Mouse (Mus musculus): ENCODE results near the gene Spred1. TPM values are rescaled to one million over a fixed set of nuclear protein-coding genes. Genes with fewer than 3 reads are reported as not detected.

Gene Spred1
- polyA plus RNA-seq (2012; rRNA removed), result 1.8 and 2.5 TPM in 2 replicates

DNA sequence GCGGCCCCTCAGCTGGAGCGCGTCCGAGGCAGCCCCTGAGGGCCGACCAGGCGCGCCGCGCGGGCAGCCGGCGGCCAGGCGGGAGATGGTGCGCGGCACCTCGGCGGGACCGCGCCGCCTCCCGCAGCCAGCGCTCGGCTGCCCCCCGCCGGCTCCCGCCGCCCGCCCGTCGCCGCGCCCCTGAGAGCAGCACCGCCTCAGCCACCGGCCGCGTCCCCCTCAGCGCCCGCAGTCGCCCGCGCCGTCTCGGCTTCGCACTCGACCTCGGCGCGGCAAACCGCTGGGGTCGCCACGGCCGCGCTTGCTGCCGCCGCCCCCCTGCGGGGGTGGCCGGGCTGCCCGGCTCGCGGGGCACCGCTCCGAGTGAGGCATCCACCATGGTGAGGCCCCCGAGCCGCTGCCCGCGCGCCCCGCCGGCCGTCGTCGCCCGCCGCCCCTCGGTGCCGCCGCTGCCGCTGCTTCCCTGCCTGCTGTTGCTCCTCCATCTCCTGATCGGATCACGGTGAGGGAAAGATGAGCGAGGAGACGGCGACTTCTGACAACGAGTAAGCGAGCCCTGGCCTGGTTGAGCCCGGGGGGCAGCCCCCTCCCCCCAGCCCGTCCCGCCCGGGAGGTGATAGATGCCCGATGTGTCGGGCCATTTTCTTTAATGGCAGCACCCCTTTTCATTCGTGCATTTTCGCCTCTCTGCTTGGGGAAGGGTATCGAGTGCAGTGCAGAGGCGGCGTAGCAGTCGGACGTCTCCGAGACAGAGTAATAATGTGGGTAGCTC lies at the start of gene Spred1:
Gene Spred1, plus strand, starts transcription at position 163 of the 772 bp plus-strand sequence.
- WGBS, result under 1% methylated on average over 98 of the region's 99 CpGs
- DNase-seq (ENCODE audit: low read depth, low spot score), result no peak

DNA sequence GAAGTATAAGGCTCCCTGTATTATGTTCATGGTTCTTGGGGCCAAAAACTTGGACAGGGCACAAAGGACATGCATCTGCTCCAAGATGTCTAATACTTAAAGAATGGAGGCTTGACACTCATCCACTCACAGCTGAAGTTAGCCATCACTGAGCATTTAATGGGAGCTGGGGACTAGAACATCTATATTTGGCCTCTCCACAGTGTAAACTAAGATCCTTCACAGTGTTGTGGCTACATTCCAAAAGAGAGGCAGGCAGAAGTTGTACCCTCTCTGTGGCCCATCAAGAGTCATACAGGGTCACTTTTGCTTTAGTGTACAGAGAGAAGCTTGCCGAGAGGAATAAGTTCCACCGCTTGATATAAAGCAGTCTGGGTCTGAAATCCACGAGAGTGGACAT lies 49.6 kb upstream of the Spred1 start:
- WGBS, result 85% methylated on average over 3 of the region's 3 CpGs
- DNase-seq (ENCODE audit: low read depth, low spot score), result no peak

DNA sequence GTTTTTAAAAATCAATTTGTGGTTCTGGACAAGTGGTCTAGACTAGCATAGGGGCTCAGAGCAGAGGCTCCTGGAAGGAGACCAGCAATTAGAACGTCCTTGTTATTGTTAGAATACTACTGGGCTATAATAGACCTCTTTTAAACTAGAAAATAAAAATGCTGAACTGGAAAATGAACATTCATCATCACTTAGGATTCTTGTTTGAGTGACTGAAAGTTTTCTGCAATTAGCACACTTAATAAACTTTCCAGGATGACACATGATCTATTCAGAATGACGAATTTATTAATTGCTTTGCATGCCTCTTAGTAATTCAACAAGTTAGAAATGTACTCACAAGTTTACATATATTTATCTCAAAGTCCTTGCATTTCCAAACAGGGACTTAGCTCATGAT lies 42.5 kb upstream of the Spred1 start:
- no peak for DNase-seq (ENCODE audit: low read depth, low spot score)
- 58% methylated on average over 2 of the region's 2 CpGs for WGBS

DNA sequence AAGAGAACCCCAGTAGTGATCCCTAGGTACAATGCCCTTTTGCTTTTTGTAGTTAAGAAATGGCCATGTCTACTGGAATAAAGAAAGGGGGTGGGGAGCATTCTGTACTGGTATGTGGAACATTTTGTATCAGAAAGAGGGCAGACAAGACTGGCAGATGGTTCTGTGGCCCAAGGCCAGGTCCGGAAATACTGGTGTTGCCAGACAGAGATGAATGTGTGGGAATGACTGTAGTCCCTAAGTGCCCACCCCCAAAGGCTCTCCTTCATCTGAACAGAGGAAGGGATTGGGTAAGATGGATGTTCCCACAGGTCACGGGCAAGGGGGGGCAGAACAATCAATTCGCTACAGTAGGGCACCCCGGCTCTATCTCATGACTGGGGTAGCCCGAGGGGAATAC lies 41.6 kb upstream of the Spred1 start:
- no peak for DNase-seq (ENCODE audit: low read depth, low spot score)
- WGBS, result 88% methylated on average over 5 of the region's 5 CpGs

DNA sequence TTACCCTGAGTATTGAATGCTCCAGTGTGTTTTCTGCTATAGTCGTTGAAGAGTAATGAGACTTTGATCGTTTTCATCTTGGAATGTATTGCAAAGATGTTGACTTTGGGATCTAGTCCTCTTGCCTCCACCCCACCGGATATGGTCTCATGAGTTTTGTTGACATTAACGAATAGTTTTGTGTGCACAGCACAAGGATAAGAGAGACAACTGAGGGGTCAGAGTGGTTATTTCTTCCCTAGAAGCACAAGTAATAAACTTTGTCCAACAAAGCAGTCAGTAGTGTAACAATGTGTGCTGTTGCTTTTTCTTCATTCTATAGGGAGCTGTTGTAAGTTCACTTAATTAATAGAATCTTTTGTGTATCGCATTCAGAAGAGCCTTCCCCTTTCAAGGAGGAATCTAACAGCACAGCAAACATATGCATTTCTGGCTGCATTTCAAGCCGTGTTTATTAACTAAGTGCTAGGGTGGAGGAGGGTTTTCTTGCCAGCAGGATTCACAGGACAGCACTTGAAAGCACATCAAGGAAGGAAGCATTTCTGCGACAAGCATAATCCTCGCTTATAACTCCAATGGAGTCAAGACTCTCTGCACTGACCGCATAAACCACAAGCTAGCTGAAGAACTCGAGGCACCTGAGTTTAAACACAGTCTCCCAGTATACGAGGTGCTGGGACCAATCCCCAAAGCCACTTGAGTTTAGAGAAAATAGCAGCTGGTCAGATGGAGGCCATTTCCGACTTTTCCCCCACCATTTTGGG lies 35.0 kb upstream of the Spred1 start:
- WGBS, result 21% methylated on average over 12 of the region's 12 CpGs
- no peak for DNase-seq (ENCODE audit: low read depth, low spot score)

DNA sequence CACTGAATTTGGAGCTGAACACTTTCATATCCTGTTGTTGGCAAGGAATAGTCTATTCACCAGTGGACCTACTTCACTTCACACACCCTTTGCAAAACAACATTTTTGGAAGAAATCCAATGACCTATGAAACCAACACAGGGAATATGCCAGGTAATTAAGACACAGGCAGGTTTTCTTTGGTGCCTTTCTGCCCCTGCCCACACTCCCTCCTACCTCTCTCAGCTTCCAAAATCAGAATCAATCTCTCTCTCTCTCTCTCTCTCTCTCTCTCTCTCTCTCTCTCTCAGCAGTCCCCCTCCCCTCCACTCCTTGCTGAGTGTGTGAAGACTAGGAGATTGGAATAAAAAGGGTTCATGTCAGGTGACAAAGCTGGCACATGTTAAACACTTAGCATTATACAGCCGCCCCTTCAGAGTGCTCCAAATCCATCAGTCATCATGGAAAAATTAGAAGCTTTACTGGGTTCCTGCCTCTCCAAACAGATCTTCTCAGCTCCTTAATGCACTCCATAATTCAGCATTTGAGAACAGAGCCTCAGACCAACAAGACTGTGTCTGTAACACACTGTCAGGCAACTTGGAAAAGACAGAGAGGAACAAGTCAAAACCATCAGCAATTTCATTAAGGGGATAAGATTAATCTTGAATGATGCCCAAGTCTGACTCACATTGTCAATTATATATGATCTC lies 34.3 kb upstream of the Spred1 start:
- no peak for DNase-seq (ENCODE audit: low read depth, low spot score)
- WGBS, result 28% methylated on average over 1 of the region's 1 CpGs

DNA sequence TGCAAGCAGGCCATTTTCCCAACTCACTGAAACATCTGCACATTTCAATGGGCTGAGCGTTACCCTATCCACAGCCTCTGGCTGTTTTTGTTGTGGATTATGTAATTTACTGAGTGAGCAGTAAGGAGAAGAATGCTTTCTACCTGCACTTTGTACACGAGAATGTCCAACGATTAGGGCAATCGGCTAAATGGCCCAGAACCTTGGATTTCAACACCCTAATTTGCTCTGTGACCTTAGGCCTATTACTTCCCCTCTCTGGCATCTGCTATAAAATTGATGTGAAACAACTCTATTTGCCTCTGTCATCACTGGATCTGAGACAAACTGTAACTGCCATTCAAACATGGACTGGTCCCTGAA lies 33.7 kb upstream of the Spred1 start:
- no peak for DNase-seq (ENCODE audit: low read depth, low spot score)
- 21% methylated on average over 4 of the region's 4 CpGs for WGBS

DNA sequence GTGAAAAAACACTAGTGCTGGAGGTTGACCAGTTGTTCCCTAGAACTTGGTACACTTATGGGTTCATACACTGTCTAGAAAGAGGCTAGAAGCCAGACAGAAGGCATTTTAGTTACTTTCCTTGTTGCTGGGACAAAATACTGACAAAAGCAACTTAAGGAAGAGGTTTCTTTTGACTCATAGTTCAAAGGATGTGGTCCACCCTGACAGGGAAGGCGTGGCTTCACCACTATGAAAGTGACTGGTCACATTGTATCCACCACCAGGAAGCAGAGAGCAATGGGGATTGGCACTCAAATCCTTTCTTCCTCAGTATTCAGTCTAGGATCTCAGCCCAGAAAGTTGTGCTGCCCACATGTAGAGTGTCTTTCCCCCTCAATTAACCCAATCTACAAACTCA lies 31.7 kb upstream of the Spred1 start:
- WGBS, result 51% methylated on average over 1 of the region's 1 CpGs

DNA sequence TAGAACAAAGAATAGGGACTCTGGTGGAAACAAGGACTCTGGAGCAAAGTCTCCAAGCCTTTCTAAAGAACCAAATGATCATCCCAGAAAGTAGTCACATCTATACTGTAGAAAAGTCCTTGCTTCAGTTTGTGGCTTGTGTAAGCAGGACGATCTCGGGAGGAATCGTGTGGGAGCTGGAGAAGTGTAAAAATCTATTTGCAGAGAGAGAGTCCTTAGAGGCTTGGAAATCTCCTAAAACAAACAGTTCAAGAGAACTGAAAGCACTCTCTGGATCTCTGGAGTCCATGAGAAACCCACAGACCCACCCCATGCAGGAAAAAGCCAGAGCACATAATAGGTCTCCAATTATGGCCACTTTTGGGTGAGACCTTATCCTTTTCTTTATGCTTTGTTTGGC lies 31.1 kb upstream of the Spred1 start:
- WGBS, result 76% methylated on average over 3 of the region's 3 CpGs
- no peak for DNase-seq (ENCODE audit: low read depth, low spot score)

More for the DNA sequence above, 31.7 kb upstream of the Spred1 start:
- no peak for DNase-seq (ENCODE audit: low read depth, low spot score)

DNA sequence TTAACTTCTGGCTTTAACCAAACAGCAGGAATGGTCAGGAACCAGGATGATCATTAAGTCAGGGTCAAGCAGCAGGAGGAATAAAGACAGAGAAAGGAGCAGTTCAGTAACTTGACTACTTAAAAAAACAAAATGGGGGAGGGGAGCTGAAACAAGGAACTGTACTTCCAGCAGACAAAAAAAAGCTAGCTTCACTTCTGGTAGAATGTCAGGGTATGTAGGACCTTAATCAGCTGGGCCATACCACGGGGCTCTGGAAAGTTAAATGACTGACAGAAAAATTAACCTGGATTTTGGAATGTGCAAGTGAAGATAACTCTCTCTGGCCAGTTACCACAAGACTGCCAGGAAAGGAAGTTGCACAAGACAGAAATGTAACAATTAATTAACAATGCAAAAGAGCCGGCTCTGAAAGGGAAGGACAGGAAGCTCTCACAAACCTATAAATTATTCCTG lies 28.2 kb upstream of the Spred1 start:
- DNase-seq (ENCODE audit: low read depth, low spot score), result no peak
- WGBS, result 52% methylated on average over 2 of the region's 2 CpGs

DNA sequence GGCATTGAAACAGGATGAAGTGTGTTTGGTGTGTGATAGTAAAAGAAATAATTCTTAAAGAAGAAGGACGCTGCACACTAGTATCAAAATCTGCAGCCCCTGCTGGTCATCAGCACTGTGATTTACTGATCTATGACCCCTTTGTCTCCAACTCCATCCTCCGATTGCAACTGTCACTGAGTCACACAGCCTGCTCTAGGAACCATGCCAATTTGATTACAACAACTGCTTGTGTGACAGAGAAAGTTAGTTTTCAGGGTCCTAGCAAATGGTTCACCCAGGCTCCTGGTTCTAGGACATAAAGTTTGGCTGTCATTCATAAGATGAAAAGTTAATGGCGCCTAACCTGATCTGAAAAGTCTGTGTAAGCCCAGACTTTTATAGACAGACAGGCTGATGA lies 25.7 kb upstream of the Spred1 start:
- 59% methylated on average over 3 of the region's 3 CpGs for WGBS
- no peak for DNase-seq (ENCODE audit: low read depth, low spot score)

DNA sequence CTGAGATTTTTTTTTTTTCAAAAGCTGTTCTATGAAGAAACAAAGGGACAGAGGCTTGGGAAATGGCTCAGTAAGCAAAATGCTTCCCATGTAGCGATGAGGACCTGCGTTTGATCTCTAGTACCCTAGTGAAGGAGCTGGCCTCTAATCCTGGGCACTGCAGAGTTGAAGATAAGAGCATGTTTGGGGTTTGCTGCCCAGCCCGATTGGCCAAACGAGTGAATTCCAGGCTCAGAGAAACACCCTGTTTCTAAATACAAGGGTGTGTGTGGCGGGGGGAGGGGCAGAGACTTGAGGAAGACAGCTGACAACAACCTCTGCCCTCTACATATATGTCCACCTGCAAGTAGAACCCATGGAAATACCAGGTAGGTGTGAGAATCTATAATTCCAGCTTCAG lies 23.9 kb upstream of the Spred1 start:
- no peak for DNase-seq (ENCODE audit: low read depth, low spot score)
- WGBS, result 46% methylated on average over 5 of the region's 5 CpGs

DNA sequence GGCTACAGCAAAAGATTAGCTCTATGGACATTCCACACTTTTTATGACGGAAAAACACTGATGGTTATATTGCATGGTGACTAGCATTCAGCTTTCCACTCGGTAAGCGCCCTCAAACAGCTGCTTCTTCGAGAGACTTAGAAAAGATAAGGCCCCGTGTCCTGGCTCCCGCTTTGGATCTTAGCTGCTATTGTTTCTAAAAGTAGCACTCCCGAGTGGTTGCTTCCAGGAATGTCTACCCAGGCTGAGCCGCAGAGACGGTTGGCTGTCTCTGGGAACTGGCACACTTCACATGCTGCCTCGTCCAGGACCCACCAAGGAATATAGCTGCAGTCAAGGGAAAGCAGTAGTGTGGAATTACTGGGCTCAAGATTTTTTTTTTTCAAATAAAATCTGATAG lies 21.9 kb upstream of the Spred1 start:
- DNase-seq (ENCODE audit: low read depth, low spot score), result no peak
- WGBS, result 36% methylated on average over 10 of the region's 10 CpGs

DNA sequence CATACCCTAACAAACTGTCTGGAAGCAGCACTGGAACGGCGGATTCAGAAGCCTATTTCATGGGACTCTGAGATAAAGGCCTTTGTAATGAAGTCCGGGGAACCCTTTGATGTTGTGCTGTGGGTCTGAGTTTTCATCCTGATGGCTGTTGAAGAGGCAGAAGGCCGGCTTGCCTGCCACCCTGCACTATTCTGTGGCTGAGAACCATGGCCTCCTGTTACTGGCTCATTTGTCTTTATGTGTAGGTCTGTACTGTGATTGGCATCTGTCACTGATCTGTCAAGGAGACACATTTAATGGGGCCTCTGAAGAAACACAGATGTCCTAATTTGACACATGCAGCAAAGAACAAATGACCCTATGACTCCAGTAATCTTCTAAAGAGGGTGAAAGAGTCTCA lies 17.7 kb upstream of the Spred1 start:
- no peak for DNase-seq (ENCODE audit: low read depth, low spot score)
- 75% methylated on average over 4 of the region's 4 CpGs for WGBS

DNA sequence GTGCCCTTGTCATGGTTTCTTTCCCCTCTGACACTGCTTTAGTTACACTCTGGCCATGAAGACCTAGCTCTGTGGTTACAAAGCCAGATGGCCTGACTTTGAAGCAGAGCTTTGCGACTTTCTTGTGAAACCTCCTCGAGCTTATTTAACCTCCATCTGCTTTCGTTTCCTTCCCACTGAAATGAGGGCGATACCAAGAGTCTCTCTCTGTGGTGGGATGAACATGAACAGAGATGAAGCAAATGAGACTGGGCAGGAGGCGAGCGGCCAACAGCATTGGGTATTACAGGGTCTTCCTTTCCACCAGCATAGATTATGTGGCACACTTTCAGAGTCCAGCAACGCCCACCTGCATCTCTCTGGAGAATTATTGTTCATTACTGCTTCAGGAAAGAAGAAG lies 15.8 kb upstream of the Spred1 start:
- DNase-seq (ENCODE audit: low read depth, low spot score), result no peak
- WGBS, result 69% methylated on average over 7 of the region's 7 CpGs

DNA sequence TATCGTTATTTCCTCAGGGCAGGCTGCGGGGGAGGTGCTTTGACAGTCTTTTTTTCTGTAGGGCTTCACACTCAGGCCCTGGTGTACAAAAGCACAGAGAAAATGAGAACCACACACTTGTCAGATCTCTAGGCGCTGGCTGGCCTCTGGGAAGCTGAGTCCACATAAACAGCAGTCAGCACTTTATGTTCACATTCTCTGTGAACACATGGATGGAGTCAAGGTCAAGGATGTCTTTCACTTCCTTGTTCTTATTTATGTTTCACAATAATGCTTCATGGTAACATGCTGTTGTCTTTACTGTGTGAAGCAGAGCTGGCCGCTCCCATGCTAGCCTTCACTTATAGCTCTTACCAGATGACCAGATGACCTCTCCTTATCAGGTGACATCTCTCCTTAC lies 13.1 kb upstream of the Spred1 start:
- whole genome bisulfite sequencing, result 74% methylated on average over 4 of the region's 4 CpGs
- DNase-seq (ENCODE audit: low read depth, low spot score), result no peak

DNA sequence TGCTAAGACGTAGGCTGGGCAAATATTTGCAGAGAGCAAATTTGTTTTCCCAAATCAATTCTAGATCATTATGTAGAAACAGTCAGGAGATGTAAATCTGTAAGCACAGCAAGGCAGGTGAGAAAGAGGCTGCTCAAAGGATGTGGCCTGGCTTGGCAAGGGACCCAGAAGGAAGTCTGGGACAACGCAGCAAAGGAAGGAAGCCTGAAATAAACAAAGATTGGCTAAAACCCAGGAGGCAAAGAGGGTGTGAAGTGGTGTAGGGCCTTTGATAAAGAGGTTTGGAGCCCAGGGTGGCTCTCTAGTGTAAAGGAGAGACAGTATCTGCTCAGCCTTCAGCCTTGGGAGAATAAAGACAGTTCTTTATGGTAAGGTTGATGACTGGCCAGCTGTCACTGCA lies 11.9 kb upstream of the Spred1 start:
- DNase-seq (ENCODE audit: low read depth, low spot score), result no peak
- WGBS, result 20% methylated on average over 2 of the region's 2 CpGs

DNA sequence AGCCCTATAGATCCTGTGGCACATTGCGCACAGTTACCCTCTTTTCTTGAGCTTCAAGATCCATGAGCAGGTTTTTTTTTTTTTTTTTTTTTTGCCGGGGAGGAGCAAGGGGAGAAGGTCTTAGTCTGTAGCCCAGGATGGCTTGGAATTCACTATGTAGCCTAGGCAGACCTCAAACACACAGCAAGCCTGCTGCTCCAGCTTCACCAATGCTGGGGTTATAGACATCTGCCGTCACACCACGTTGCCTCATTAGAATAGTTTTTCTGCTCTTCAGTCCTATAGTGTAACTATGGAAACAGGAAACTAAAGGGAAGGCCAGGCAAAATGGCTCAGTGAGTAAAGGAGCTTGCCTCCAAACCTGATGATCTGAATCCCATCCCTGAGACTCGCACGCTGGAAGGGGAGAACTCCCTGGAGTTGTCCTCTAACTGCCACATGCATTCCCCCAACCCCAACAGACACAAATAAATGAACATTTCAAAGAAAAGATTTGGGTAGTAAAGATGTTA lies 10.8 kb upstream of the Spred1 start:
- 82% methylated on average over 6 of the region's 6 CpGs for WGBS
- DNase-seq (ENCODE audit: low read depth, low spot score), result no peak

DNA sequence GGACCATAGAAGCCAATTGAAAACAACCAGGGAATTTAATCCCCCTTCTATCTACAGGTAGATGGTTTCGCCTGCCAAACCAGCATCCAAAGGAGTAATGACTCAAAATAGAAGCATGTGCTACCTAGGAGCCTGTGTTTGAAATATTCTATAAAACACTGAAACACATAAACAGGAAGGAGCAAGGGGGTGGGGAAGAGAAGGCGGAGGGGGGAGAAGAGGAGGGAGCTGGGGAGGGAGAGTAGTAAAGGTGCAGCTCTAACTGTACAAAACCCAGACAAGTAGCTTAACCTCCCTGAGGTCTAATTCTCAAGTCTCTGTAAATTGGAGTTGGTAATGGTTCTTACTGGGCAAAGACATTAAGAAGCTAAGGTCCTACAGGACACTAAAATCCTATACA lies 7.9 kb upstream of the Spred1 start:
- no peak for DNase-seq (ENCODE audit: low read depth, low spot score)
- WGBS, result 86% methylated on average over 2 of the region's 2 CpGs

DNA sequence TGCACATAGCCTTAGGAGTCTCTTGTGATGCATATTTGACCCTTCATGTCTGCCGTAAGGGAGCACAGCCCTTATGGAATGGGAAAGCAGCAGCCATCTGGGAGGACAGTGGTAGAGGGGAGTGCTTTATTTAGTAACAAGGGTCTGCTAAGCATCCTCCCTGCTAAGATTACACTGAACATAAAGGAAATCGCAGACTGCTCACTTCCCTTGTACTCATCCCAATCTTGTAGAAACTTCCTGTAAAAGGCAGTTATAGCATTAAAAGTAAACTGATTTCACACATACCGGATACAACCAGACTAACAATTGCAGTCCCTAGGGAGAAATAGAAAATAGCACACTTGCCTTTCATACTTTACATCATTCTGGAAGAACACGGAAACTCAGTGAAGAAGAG lies 7.4 kb upstream of the Spred1 start:
- WGBS, result 61% methylated on average over 4 of the region's 4 CpGs
- DNase-seq (ENCODE audit: low read depth, low spot score), result no peak

Data from large intestine, adult 2 months (tissue).